Mouse (Mus musculus): ENCODE results near the gene C3ar1. TPM values are rescaled to one million over a fixed set of nuclear protein-coding genes. Genes with fewer than 3 reads are reported as not detected.
A peak's percentile ranks its signal among the peaks of the same experiment; 100 is the strongest.

The C3ar1 gene
- polyA plus RNA-seq, 1 experiment from 2014 or later, result 3.1 TPM

GRCm38 (mm10) chr6:122874720-122875389 lies 18.9 kb upstream of the C3ar1 start:
- no peaks in the 10 kb centered on the region for H3K9me3 ChIP-seq (ENCODE audit: control insufficient read depth, low read length)
- peaks cover 37% of the 10 kb centered on the region for H3K36me3 ChIP-seq (ENCODE audit: control insufficient read depth, insufficient read depth, low read length)
- WGBS, result under 1% methylated on average over 30 of the region's 31 CpGs
- no peaks in the 10 kb centered on the region for H3K27me3 ChIP-seq (ENCODE audit: control insufficient read depth, insufficient read depth, low read length)
- peak; percentile 69; the same call in 1 of the 2 replicates for ATAC-seq (ENCODE audit: insufficient number of reproducible peaks, insufficient read depth, low FRiP score, low read depth)
- H3K4me3 ChIP-seq (ENCODE audit: control insufficient read depth in 1 of 2, insufficient read depth in 1 of 2, low read depth in 1 of 2, low read length in 2 of 2), result peak overlapping the region; percentile 93 to 99
- H3K27ac ChIP-seq (replicated peaks in 1 of 2; ENCODE audit: control insufficient read depth in 1 of 2, insufficient read depth in 1 of 2, low read depth in 2 of 2, low read length in 2 of 2), result peak overlapping the region; percentile 82 to 88
- H3K4me2 ChIP-seq (ENCODE audit: low read length), result peak overlapping the region; percentile 73
- peak overlapping the region; percentile 94 for H3K9ac ChIP-seq (ENCODE audit: low read length)
- peaks cover 0 to 7% of the 10 kb centered on the region in 2 experiments; a peak in 2 of 4 replicates for H3K4me1 ChIP-seq (ENCODE audit: control insufficient read depth in 2 of 2, insufficient read depth in 2 of 2, low read length in 2 of 2)

- ATAC-seq (ENCODE audit: insufficient number of reproducible peaks, insufficient read depth, low FRiP score, low read depth), result peak; percentile 94
- Histone ChIP-seq H3K4me2 (ENCODE audit: low read length) (peak within 1 kb of the TSS; percentile 73), H3K27ac (replicated peaks in 1 of 2; ENCODE audit: control insufficient read depth in 1 of 2, insufficient read depth in 1 of 2, low read depth in 2 of 2, low read length in 2 of 2) (peak within 1 kb of the TSS; percentile 82 to 88), H3K36me3 (ENCODE audit: control insufficient read depth, insufficient read depth, low read length) (peaks cover 29% of the 10 kb centered on the region), H3K4me1 (ENCODE audit: control insufficient read depth in 2 of 2, insufficient read depth in 2 of 2, low read length in 2 of 2) (peaks cover 0 to 7% of the 10 kb centered on the region in 2 experiments; a peak in 2 of 4 replicates), H3K9ac (ENCODE audit: low read length) (peak within 1 kb of the TSS; percentile 94), H3K9me3 (ENCODE audit: control insufficient read depth, low read length) (no peaks in the 10 kb centered on the region), H3K27me3 (ENCODE audit: control insufficient read depth, insufficient read depth, low read length) (no peaks in the 10 kb centered on the region), H3K4me3 (ENCODE audit: control insufficient read depth in 1 of 2, insufficient read depth in 1 of 2, low read depth in 1 of 2, low read length in 2 of 2) (peak within 1 kb of the TSS; percentile 93 to 99)
- 7% methylated on average over 43 of the region's 43 CpGs for WGBS
Measured at GRCm38 (mm10) chr6:122873871-122874719, 18.1 kb upstream of the C3ar1 start, which contains the start of gene Necap1. Necap1 (plus strand) TSS chr6:122874474.

DNA sequence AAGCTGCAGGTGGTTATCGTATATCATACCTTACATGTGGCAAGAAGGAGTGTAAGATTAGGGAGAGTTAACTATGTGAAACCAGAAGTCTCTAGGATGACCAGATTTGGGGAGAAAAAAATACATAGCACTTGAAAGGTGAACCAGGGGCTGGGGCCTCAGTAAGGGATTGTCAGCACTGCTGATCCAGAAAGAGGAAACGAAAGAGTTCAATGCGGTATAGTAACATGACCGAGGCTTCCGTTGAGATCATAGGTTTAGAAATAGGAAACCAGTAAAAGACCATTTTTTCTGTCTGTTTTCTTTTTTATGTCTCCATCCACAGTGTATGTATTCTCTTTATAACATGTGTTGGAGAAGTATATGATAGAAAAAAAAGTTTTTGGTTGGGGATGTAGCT lies 16.8 kb upstream of the C3ar1 start:
- WGBS, result 89% methylated on average over 5 of the region's 5 CpGs
- no peaks in the 10 kb centered on the region for H3K9me3 ChIP-seq (ENCODE audit: control insufficient read depth, low read length)

GRCm38 (mm10) chr6:122869846-122870245 lies 13.9 kb upstream of the C3ar1 start:
- no peak for ATAC-seq (ENCODE audit: insufficient number of reproducible peaks, insufficient read depth, low FRiP score, low read depth)
- no peak overlapping the region for H3K27ac ChIP-seq (replicated peaks in 1 of 2; ENCODE audit: control insufficient read depth in 1 of 2, insufficient read depth in 1 of 2, low read depth in 2 of 2, low read length in 2 of 2)
- H3K36me3 ChIP-seq (ENCODE audit: control insufficient read depth, insufficient read depth, low read length), result no peaks in the 10 kb centered on the region
- H3K9me3 ChIP-seq (ENCODE audit: control insufficient read depth, low read length), result no peaks in the 10 kb centered on the region
- WGBS, result 54% methylated on average over 11 of the region's 11 CpGs
- no peaks in the 10 kb centered on the region for H3K4me1 ChIP-seq (ENCODE audit: control insufficient read depth in 2 of 2, insufficient read depth in 2 of 2, low read length in 2 of 2)
- no peak overlapping the region for H3K9ac ChIP-seq (ENCODE audit: low read length)
- H3K4me2 ChIP-seq (ENCODE audit: low read length), result no peak overlapping the region
- H3K27me3 ChIP-seq (ENCODE audit: control insufficient read depth, insufficient read depth, low read length), result no peaks in the 10 kb centered on the region
- no peak overlapping the region for H3K4me3 ChIP-seq (ENCODE audit: control insufficient read depth in 1 of 2, insufficient read depth in 1 of 2, low read depth in 1 of 2, low read length in 2 of 2)

More for the DNA sequence above, 16.8 kb upstream of the C3ar1 start:
- Histone ChIP-seq H3K27ac (replicated peaks in 1 of 2; ENCODE audit: control insufficient read depth in 1 of 2, insufficient read depth in 1 of 2, low read depth in 2 of 2, low read length in 2 of 2) (no peak overlapping the region), H3K4me3 (ENCODE audit: control insufficient read depth in 1 of 2, insufficient read depth in 1 of 2, low read depth in 1 of 2, low read length in 2 of 2) (no peak overlapping the region), H3K36me3 (ENCODE audit: control insufficient read depth, insufficient read depth, low read length) (peaks cover 18% of the 10 kb centered on the region), H3K4me1 (ENCODE audit: control insufficient read depth in 2 of 2, insufficient read depth in 2 of 2, low read length in 2 of 2) (peaks cover 0 to 7% of the 10 kb centered on the region in 2 experiments; a peak in 2 of 4 replicates), H3K4me2 (ENCODE audit: low read length) (no peak overlapping the region), H3K9ac (ENCODE audit: low read length) (no peak overlapping the region), H3K27me3 (ENCODE audit: control insufficient read depth, insufficient read depth, low read length) (no peaks in the 10 kb centered on the region)
- no peak for ATAC-seq (ENCODE audit: insufficient number of reproducible peaks, insufficient read depth, low FRiP score, low read depth)

DNA sequence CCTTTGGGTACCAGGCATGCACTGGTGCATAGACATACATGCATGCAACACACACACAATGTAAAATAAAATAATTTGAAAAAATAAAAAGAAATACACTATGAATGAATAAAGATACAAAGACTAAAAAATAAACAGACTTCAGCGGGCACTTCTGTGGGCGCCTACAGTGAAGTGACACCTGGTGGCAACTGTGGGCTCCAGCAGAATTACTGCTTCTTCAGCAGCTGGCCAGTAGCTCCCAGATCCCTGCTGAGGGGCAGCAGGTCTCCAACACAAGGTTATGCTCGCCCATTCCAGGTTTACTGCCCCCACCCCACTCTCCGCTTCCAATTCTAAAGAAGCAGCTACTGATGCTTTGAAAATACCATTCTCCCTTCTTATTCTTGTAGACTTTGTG lies 12.0 kb upstream of the C3ar1 start:
- Histone ChIP-seq H3K4me1 (ENCODE audit: control insufficient read depth in 2 of 2, insufficient read depth in 2 of 2, low read length in 2 of 2) (no peaks in the 10 kb centered on the region), H3K4me3 (ENCODE audit: control insufficient read depth in 1 of 2, insufficient read depth in 1 of 2, low read depth in 1 of 2, low read length in 2 of 2) (no peak overlapping the region), H3K27me3 (ENCODE audit: control insufficient read depth, insufficient read depth, low read length) (no peaks in the 10 kb centered on the region), H3K9ac (ENCODE audit: low read length) (no peak overlapping the region), H3K27ac (replicated peaks in 1 of 2; ENCODE audit: control insufficient read depth in 1 of 2, insufficient read depth in 1 of 2, low read depth in 2 of 2, low read length in 2 of 2) (no peak overlapping the region), H3K9me3 (ENCODE audit: control insufficient read depth, low read length) (no peaks in the 10 kb centered on the region), H3K4me2 (ENCODE audit: low read length) (no peak overlapping the region), H3K36me3 (ENCODE audit: control insufficient read depth, insufficient read depth, low read length) (no peaks in the 10 kb centered on the region)
- WGBS, result 52% methylated on average over 4 of the region's 4 CpGs
- ATAC-seq (ENCODE audit: insufficient number of reproducible peaks, insufficient read depth, low FRiP score, low read depth), result no peak

DNA sequence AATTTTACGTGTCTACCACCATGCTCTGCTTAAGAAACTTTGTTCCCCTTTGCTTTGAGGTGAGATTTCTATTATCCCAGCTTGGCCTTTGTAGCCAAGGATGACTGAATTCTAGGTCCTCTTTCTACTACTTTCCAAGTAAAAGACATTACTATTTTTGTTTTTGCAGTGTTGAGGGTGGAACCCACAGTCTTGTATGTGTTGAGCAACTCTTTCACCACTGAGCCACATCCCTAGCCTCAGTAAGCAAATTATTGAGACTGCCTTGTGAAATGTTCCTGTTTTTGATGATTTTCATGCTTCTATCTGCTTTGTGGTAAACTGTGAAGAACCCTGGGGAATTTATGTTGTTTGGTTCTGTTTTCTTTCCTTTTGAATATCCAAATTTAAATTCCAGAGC lies 6.9 kb upstream of the C3ar1 start:
- H3K9ac ChIP-seq (ENCODE audit: low read length), result no peak overlapping the region
- no peak for ATAC-seq (ENCODE audit: insufficient number of reproducible peaks, insufficient read depth, low FRiP score, low read depth)
- H3K27ac ChIP-seq (replicated peaks in 1 of 2; ENCODE audit: control insufficient read depth in 1 of 2, insufficient read depth in 1 of 2, low read depth in 2 of 2, low read length in 2 of 2), result no peak overlapping the region
- no peak overlapping the region for H3K4me3 ChIP-seq (ENCODE audit: control insufficient read depth in 1 of 2, insufficient read depth in 1 of 2, low read depth in 1 of 2, low read length in 2 of 2)
- peaks cover 18% of the 10 kb centered on the region for H3K9me3 ChIP-seq (ENCODE audit: control insufficient read depth, low read length)
- H3K4me1 ChIP-seq (ENCODE audit: control insufficient read depth in 2 of 2, insufficient read depth in 2 of 2, low read length in 2 of 2), result no peaks in the 10 kb centered on the region
- 85% methylated on average over 1 of the region's 1 CpGs for WGBS
- no peak overlapping the region for H3K4me2 ChIP-seq (ENCODE audit: low read length)
- H3K36me3 ChIP-seq (ENCODE audit: control insufficient read depth, insufficient read depth, low read length), result no peaks in the 10 kb centered on the region
- no peaks in the 10 kb centered on the region for H3K27me3 ChIP-seq (ENCODE audit: control insufficient read depth, insufficient read depth, low read length)

DNA sequence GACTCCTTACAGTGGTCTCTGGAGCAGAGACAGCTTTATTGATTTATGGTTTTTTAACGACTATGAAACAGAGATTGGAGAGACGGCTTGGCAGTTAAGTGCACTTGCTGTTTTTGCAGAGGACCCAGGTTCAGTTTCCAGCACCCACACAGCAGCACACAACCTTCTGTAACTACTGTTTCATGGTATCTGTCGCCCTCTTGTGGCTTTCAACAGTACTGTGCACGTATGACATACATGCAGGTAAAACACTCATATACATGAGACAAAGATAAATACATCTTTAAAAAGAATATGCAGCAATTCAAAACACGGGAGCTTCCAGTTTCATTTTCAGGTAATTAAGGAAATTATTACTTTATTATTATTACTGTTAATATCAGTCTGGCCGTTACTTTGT lies 6.5 kb upstream of the C3ar1 start:
- H3K27ac ChIP-seq (replicated peaks in 1 of 2; ENCODE audit: control insufficient read depth in 1 of 2, insufficient read depth in 1 of 2, low read depth in 2 of 2, low read length in 2 of 2), result no peak overlapping the region
- 75% methylated on average over 6 of the region's 6 CpGs for WGBS
- H3K4me3 ChIP-seq (ENCODE audit: control insufficient read depth in 1 of 2, insufficient read depth in 1 of 2, low read depth in 1 of 2, low read length in 2 of 2), result no peak overlapping the region
- no peaks in the 10 kb centered on the region for H3K27me3 ChIP-seq (ENCODE audit: control insufficient read depth, insufficient read depth, low read length)
- peaks cover 18% of the 10 kb centered on the region for H3K9me3 ChIP-seq (ENCODE audit: control insufficient read depth, low read length)
- no peaks in the 10 kb centered on the region for H3K4me1 ChIP-seq (ENCODE audit: control insufficient read depth in 2 of 2, insufficient read depth in 2 of 2, low read length in 2 of 2)
- H3K9ac ChIP-seq (ENCODE audit: low read length), result no peak overlapping the region
- no peak for ATAC-seq (ENCODE audit: insufficient number of reproducible peaks, insufficient read depth, low FRiP score, low read depth)
- no peaks in the 10 kb centered on the region for H3K36me3 ChIP-seq (ENCODE audit: control insufficient read depth, insufficient read depth, low read length)
- no peak overlapping the region for H3K4me2 ChIP-seq (ENCODE audit: low read length)
